Mouse (Mus musculus) heart, embryonic 10.5 days (tissue): ENCODE data around the gene Sec62. TPM values are rescaled to one million over a fixed set of nuclear protein-coding genes. Genes with fewer than 3 reads are reported as not detected.
"Not testable (repeated sequence)": the region's sequence is repeated elsewhere in the genome, so short reads cannot be mapped to it uniquely, and the experiment has no call there.

Experiments
- DNase-seq: peaks from one replicate; pipeline ENCODE4 v3.0.0-alpha.2; 2017; ENCODE audit warnings: low spot score
- H3K27ac ChIP-seq: fragments of 300-500 bp; sonication (generic); 2 replicates; pipeline ENCODE4 v1.5.1; 2016; ENCODE audit warnings: mild to moderate bottlenecking
- H3K27me3 ChIP-seq: fragments of 300-500 bp; sonication (generic); 2 replicates; pipeline ENCODE4 v1.6.1; 2016; ENCODE audit warnings: mild to moderate bottlenecking; ENCODE audit not compliant: poor library complexity, insufficient read depth, severe bottlenecking
- H3K36me3 ChIP-seq: fragments of 300-500 bp; sonication (generic); 2 replicates; pipeline ENCODE4 v1.6.1; 2016; ENCODE audit warnings: mild to moderate bottlenecking, moderate library complexity
- H3K4me1 ChIP-seq: fragments of 300-500 bp; sonication (generic); 2 replicates; pipeline ENCODE4 v1.6.1; 2016; ENCODE audit warnings: mild to moderate bottlenecking
- H3K4me3 ChIP-seq: fragments of 300-500 bp; sonication (generic); 2 replicates; pipeline ENCODE4 v1.5.1; 2016; ENCODE audit warnings: mild to moderate bottlenecking, moderate library complexity
- H3K9me3 ChIP-seq: fragments of 300-500 bp; sonication (generic); 2 replicates; pipeline ENCODE4 v1.6.1; 2016; ENCODE audit warnings: mild to moderate bottlenecking, moderate library complexity
- WGBS: fragments of 180-500 bp; shearing (Covaris S2); methylation state at CpG from one replicate; pipeline ENCODE4 v1.1.7; 2016; 5-methylcytosine and 5-hydroxymethylcytosine counted together
- polyA plus RNA-seq: library from polyadenylated mRNA; unstranded; fragments of >200 nt; fragmentation: Nextera tagmentation; extraction: Ambion mirVana; gene quantifications from 2 replicates; pipeline ENCODE4 v1.2.1, GENCODE M21; 2016

Gene Sec62
- polyA plus RNA-seq, 1 experiment from 2014 or later: 47.6 TPM

DNA sequence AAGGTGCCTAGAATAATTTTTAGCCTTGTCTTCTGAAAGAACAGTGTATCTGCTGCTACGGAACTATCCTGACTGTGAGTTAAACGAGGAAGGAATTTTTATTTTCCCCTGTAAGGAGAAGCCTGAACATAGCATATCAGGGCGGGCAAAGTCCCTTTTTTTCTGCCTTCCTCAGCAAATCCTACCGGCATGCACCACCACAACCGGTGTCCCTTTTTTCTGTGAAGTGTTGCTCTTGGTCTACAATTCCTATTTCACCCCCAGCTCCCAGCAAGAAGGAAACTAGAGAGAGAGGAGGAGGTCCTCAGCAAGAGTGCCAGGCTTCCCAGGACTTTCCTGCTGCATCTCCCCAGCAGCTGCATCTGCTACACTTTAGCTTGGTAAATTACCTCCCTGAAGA lies 60.9 kb downstream of the Sec62 start:
- Histone ChIP-seq H3K4me3 (no peak overlapping the region), H3K4me1 (peaks cover 9% of the 10 kb centered on the region; the same call in 1 of the 2 replicates), H3K36me3 (no peaks in the 10 kb centered on the region), H3K27me3 (peaks cover 50% of the 10 kb centered on the region), H3K27ac (no peak overlapping the region), H3K9me3 (no peaks in the 10 kb centered on the region)
- 77% methylated on average over 5 of the region's 5 CpGs for WGBS
- DNase-seq: no peak

DNA sequence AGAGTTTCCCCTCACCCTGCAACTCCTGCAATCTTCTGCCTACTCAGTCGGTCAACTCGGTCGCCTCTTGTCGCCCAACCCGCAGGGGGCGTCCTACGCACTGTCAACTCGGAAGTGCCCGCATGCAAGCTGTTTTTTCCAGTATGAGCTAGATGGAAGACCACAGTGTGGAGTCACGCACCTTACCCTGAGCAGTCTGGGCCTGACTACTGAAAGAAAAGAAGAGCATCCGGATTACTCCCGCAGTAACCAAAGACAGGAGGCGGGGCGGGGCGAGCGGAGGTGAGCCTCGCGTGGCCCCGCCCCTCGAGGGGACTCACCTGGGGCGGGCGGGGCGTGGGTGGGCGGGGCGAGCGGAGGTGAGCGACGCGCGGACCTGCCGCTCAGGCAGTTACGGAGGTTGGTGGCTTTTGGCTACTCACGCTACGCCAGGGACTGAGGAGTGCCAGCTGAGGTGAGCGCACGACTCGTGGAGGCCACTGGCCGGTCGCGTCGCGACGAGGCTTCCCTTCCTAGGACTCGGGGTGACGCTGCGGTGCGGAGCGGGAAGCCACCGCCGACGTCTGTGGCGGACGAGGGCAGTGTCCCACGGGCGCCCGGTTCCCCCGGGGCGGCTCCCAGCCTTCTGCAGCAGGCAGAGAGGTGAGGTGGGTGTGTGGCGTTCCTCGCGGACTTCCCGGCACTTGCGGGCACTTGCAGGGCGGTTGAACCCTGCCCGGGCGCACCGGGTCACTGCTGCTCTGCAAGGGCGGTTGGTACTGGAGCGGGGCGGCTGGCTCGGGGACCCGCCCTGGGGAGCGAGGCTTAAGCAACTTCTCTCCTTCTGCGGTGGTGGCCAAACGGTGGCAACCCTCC lies 63.2 kb downstream of the Sec62 start, which contains the start of gene Gpr160:
Gene Gpr160 (plus strand): TSS at position 347 of the 855 bp plus-strand sequence.
- Histone ChIP-seq H3K4me3 (peak within 1 kb of the TSS; percentile 79), H3K4me1 (peaks cover 9% of the 10 kb centered on the region; the same call in 1 of the 2 replicates), H3K9me3 (no peaks in the 10 kb centered on the region), H3K36me3 (no peaks in the 10 kb centered on the region), H3K27ac (peak within 1 kb of the TSS; percentile 84), H3K27me3 (peaks cover 50% of the 10 kb centered on the region)
- DNase-seq: no peak
- under 1% methylated on average over 70 of the region's 75 CpGs for WGBS

DNA sequence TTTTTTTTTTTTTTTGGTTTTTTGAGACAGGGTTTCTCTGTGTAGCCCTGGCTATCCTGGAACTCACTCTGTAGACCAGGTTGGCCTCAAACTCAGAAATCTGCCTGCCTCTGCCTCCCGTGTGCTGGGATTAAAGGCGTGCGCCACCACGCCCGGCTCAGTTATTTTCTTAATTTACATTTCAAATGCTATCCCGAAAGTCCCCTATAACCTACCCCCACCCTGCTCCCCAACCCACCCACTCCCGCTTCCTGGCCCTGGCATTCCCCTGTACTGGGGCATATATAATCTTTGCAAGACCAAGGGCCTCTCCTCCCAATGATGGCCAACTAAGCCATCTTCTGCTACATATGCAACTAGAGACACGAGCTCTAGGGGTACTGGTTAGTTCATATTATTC lies 66.9 kb downstream of the Sec62 start:
- H3K36me3 ChIP-seq, H3K4me3 ChIP-seq, H3K4me1 ChIP-seq, H3K9me3 ChIP-seq, DNase-seq, H3K27ac ChIP-seq: not testable (repeated sequence)
- WGBS: 88% methylated on average over 8 of the region's 8 CpGs
- peaks cover 33% of the 10 kb centered on the region for H3K27me3 ChIP-seq

DNA sequence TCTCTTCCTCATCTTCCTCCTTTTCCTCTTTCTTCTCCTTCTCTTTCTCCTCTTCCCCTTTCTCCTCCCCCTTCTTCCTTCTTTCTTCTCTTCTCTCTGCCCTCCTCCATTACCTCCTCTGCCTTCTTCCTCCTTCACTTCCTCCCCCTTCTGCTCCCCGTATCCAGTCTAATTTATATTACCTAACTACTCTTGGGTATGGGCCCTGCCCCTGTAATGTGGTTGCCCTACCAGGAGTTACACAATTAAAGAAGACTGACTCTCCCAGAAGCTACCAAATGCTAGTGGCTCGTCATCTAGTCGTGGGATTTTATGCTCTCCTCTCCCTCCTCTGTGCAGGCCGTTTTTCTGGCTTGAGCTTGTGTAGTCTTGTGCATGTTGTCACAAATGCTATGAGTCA lies 68.0 kb downstream of the Sec62 start:
- Histone ChIP-seq H3K9me3 (no peaks in the 10 kb centered on the region), H3K27me3 (peaks cover 22% of the 10 kb centered on the region; the same call in 1 of the 2 replicates), H3K4me1 (peaks cover 6% of the 10 kb centered on the region; the same call in 1 of the 2 replicates), H3K4me3 (no peak overlapping the region), H3K27ac (no peak overlapping the region), H3K36me3 (no peaks in the 10 kb centered on the region)
- DNase-seq: no peak
- WGBS: 78% methylated on average over 4 of the region's 4 CpGs

DNA sequence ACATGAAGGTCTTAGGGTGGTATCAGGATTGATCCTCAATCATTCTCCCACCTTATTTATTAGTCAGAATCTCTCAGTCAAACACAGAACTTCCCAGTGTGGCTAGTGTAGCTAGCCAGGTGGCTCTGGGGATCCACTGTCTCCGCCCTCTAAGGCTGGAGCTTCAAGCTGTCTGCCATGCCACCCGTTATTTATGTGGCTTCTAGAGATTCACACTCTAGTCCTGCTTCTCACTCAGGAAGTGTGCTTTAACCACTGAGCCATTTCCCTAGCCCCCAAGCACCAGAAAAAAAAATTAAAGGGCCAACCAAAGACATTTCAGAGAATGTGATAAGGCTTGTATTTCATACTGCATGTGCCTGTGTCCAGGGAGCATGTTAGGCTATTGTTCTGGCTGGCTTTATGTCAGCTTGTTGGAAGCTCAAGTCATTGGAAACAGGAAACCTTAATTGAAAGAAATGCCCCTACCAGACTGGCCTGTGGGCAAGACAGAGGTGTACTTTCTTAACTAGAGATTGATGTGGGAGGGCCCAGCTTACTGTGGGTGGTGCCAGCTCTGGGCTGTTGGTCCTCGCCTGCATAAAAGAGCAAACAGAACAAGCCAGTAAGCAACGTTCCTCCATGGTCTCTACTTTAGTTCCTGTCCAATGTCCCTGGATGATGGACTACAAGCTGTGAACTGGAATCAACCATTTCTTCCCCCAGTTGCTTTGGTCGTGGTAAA lies 71.2 kb downstream of the Sec62 start:
- 0 out of 2 replicates have a peak, but pooled peaks cover 5% of the 10 kb centered on the region for H3K4me1 ChIP-seq
- H3K9me3 ChIP-seq: no peaks in the 10 kb centered on the region
- no peaks in the 10 kb centered on the region for H3K36me3 ChIP-seq
- no peak overlapping the region for H3K4me3 ChIP-seq
- no peak for DNase-seq
- no peaks in the 10 kb centered on the region for H3K27me3 ChIP-seq
- H3K27ac ChIP-seq: no peak overlapping the region
- WGBS: 68% methylated on average over 5 of the region's 5 CpGs

DNA sequence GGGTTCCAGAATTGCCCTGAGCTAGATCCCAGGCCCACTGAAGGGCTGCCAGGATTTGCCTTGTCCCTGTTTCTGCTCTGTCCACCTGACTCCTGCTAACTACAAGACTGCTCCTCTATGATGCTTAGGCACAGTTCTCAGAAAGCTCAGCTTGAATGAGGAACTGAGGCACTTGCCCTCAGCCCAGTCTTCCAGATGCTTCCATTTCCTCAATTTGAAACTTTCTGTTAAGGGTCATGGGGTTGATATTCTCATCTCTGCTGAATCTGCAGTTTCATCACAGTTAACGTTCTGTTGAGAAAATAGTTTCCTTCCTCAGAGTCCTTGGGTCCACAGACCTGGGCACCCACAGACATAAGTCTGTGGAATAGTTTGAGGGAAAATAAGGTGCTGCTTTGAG lies 72.0 kb downstream of the Sec62 start:
- Histone ChIP-seq H3K4me1 (0 out of 2 replicates have a peak, but pooled peaks cover 5% of the 10 kb centered on the region), H3K9me3 (no peaks in the 10 kb centered on the region), H3K27me3 (no peaks in the 10 kb centered on the region), H3K27ac (no peak overlapping the region), H3K36me3 (no peaks in the 10 kb centered on the region), H3K4me3 (no peak overlapping the region)
- WGBS: 71% methylated on average over 1 of the region's 1 CpGs
- DNase-seq: no peak

DNA sequence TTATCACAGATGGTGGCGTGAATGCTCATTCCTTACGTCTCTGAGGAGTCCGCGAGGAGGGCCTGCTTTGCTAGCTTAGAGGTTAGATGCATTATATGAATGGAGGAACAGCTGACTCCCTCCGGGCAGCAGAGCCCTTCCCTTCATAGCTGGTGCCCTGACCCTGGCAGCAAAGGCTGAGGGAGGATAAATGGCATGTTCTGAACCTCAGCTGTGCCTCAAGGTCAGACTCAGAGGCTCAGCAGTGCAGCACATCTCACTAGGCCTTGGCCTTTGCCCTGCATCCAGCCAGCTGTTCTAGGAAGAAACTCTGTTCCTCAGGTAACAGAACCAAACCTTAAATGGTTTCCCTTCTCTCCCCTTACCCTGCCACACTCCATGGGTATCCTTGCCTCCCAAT lies 75.5 kb downstream of the Sec62 start:
- Histone ChIP-seq H3K9me3 (no peaks in the 10 kb centered on the region), H3K4me3 (no peak overlapping the region), H3K4me1 (0 out of 2 replicates have a peak, but pooled peaks cover 10% of the 10 kb centered on the region), H3K36me3 (no peaks in the 10 kb centered on the region), H3K27me3 (no peaks in the 10 kb centered on the region), H3K27ac (no peak overlapping the region)
- DNase-seq: no peak
- WGBS: 77% methylated on average over 5 of the region's 5 CpGs

DNA sequence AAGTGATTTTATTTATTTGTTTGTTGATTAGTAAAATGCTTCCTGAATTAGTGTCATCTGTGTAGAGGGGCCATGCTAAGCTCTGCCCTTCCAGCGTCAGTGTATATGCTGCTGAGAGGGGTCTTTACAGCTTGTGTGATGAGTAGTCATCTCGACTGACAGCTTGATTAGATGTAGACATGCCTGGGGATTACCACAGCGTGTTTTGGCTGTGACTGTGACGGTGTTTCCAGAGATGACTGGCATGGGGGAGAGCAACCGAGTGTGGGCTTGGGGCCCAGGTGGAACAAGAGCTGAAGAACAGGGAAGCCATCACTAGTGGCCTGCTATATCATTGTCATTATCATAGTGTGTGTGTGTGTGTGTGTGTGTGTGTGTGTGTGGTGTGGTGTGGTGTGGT lies 76.0 kb downstream of the Sec62 start:
- no peak for DNase-seq
- H3K9me3 ChIP-seq: no peaks in the 10 kb centered on the region
- 0 out of 2 replicates have a peak, but pooled peaks cover 10% of the 10 kb centered on the region for H3K4me1 ChIP-seq
- no peaks in the 10 kb centered on the region for H3K27me3 ChIP-seq
- 61% methylated on average over 5 of the region's 5 CpGs for WGBS
- H3K36me3 ChIP-seq: no peaks in the 10 kb centered on the region
- H3K4me3 ChIP-seq: no peak overlapping the region
- H3K27ac ChIP-seq: no peak overlapping the region

DNA sequence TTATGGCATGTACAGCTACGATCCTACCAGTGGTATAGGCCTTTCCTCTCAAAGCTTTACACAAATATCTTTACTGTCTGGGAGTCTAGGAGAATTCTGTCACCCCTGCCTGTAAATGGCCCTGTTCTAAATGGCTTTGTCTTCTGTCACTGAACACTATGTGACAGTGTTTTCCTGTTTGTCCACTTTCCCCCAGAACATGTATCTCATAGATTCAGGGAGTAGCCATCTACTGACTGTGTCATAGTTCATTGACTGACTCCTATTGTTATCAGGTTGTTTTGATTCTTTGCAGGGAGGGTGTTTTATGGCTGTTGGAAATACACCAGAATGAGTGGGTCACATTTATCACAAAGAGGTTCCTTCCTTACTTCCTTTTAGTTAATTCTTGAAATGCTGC lies 77.3 kb downstream of the Sec62 start:
- WGBS: 76% methylated on average over 1 of the region's 1 CpGs

More for the DNA sequence above, 77.3 kb downstream of the Sec62 start:
- DNase-seq: peak; percentile 27
- no peaks in the 10 kb centered on the region for H3K9me3 ChIP-seq
- 0 out of 2 replicates have a peak, but pooled peaks cover 10% of the 10 kb centered on the region for H3K4me1 ChIP-seq
- H3K27ac ChIP-seq: no peak overlapping the region
- H3K36me3 ChIP-seq: no peaks in the 10 kb centered on the region
- H3K27me3 ChIP-seq: no peaks in the 10 kb centered on the region
- H3K4me3 ChIP-seq: no peak overlapping the region

Other genes starting within 250 kb of the Sec62 start
- 28.4 and 40.3 TPM in 2 replicates for gene Mecom, start 244.9 kb upstream of the Sec62 start, polyA plus RNA-seq
- gene Actrt3, start 192.9 kb upstream of the Sec62 start, polyA plus RNA-seq: 0.07 TPM in 1 of 2 replicates, not detected in the other
- 24.9 and 25.6 TPM in 2 replicates for gene Mynn, start 190.8 kb upstream of the Sec62 start, polyA plus RNA-seq
- gene Lrriq4, start 148.4 kb upstream of the Sec62 start, polyA plus RNA-seq: not detected in 2 replicates
- gene Lrrc34, start 145.0 kb upstream of the Sec62 start, polyA plus RNA-seq: 1.1 and 1.5 TPM in 2 replicates
- not detected in 2 replicates for gene Lrrc31, start 93.0 kb upstream of the Sec62 start, polyA plus RNA-seq
- not detected in 2 replicates for gene Samd7, start 46.6 kb upstream of the Sec62 start, polyA plus RNA-seq
- 0.33 and 0.51 TPM in 2 replicates for gene Gpr160, start 63.1 kb downstream of the Sec62 start, polyA plus RNA-seq
- gene Phc3, start 176.5 kb downstream of the Sec62 start, polyA plus RNA-seq: 4.7 and 5.3 TPM in 2 replicates
- 23.2 and 32.7 TPM in 2 replicates for gene Prkci, start 202.9 kb downstream of the Sec62 start, polyA plus RNA-seq